Mouse (Mus musculus) liver, embryonic 15.5 days (tissue): ENCODE results near the gene Chmp5. TPM values are rescaled to one million over a fixed set of nuclear protein-coding genes. Genes with fewer than 3 reads are reported as not detected.
A peak's percentile ranks its signal among the peaks of the same experiment; 100 is the strongest.

ENCODE experiments used
- ATAC-seq: fragments of 200-750 bp; cut with Nextera tagmentation; 2 replicates; pipeline ENCODE4 v1.8.0; 2017; ENCODE audit warnings: moderate number of reproducible peaks, mild to moderate bottlenecking, moderate library complexity; ENCODE audit not compliant: insufficient read depth
- H3K27ac ChIP-seq: fragments of 300-500 bp; sonication (generic); replicated peaks from 2 replicates; pipeline ENCODE4 v1.5.1; 2015; ENCODE audit warnings: mild to moderate bottlenecking, inconsistent platforms
- H3K27me3 ChIP-seq: fragments of 300-500 bp; sonication (generic); 2 replicates; pipeline ENCODE4 v1.6.1; 2015; ENCODE audit warnings: mild to moderate bottlenecking, inconsistent platforms
- H3K36me3 ChIP-seq: fragments of 300-500 bp; sonication (generic); replicated peaks from 2 replicates; pipeline ENCODE4 v1.6.1; 2015; ENCODE audit warnings: moderate library complexity, mild to moderate bottlenecking, inconsistent platforms
- H3K4me1 ChIP-seq: fragments of 300-500 bp; sonication (generic); replicated peaks from 2 replicates; pipeline ENCODE4 v1.6.1; 2015; ENCODE audit warnings: inconsistent platforms
- H3K4me2 ChIP-seq: fragments of 300-500 bp; sonication (generic); 2 replicates; pipeline ENCODE4 v1.6.1; 2015; ENCODE audit warnings: moderate library complexity, mild to moderate bottlenecking, inconsistent platforms
- H3K4me3 ChIP-seq: fragments of 300-500 bp; sonication (generic); replicated peaks from 2 replicates; pipeline ENCODE4 v1.5.1; 2015; ENCODE audit warnings: mild to moderate bottlenecking, inconsistent platforms
- H3K9ac ChIP-seq: fragments of 300-500 bp; sonication (generic); 2 replicates; pipeline ENCODE4 v1.6.1; 2015; ENCODE audit warnings: moderate library complexity, mild to moderate bottlenecking, inconsistent platforms
- H3K9me3 ChIP-seq: fragments of 300-500 bp; sonication (generic); replicated peaks from 2 replicates; pipeline ENCODE4 v1.6.1; 2016; ENCODE audit warnings: inconsistent platforms
- WGBS: fragments of 180-500 bp; shearing (Covaris S2); methylation state at CpG from one replicate; pipeline ENCODE4 v1.1.7; 2015; ENCODE audit warnings: mixed read lengths; ENCODE audit not compliant: insufficient replicate concordance; 5-methylcytosine and 5-hydroxymethylcytosine counted together
- polyA plus RNA-seq: library from polyadenylated mRNA; unstranded; fragments of >200 nt; fragmentation: Nextera tagmentation; extraction: Ambion mirVana; gene quantifications from 2 replicates; pipeline ENCODE4 v1.2.1, GENCODE M21; 2015

The Chmp5 gene
- polyA plus RNA-seq, 1 experiment from 2014 or later = 42.4 TPM

- H3K4me1 ChIP-seq = peaks cover 29% of the 10 kb centered on the region
- no peak overlapping the region for H3K27ac ChIP-seq
- no peaks in the 10 kb centered on the region for H3K9me3 ChIP-seq
- WGBS = 86% methylated on average over 10 of the region's 10 CpGs
- H3K36me3 ChIP-seq = peaks cover 66% of the 10 kb centered on the region
- H3K27me3 ChIP-seq = no peaks in the 10 kb centered on the region
- no peak overlapping the region for H3K4me3 ChIP-seq
- H3K9ac ChIP-seq = no peak overlapping the region
- no peak for ATAC-seq
- no peak overlapping the region for H3K4me2 ChIP-seq
Observed at GRCm38 (mm10) chr4:40976651-40977050, 28.4 kb downstream of the Chmp5 start.

DNA sequence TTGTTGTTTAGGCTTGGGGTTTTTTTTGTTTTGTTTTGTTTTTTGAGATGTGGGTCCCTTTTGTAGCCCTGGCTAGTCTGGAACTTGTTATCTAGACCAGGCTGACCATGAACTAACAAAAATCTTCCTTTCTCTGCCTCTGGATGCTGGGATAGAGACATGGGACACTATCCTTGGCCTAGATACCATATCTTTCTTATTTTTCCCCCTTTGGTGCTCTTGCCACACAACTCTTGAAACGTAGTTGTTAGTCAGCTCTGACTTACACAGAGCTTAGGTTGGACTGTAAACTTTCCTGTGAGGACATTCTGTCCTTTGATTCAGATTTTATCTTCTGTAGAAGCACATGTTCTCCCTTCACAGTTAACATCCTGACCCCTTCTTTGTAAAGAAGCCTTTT, 31.2 kb downstream of the Chmp5 start:
- ATAC-seq = no peak
- H3K4me1 ChIP-seq = peaks cover 8% of the 10 kb centered on the region
- H3K9me3 ChIP-seq = no peaks in the 10 kb centered on the region
- H3K36me3 ChIP-seq = peaks cover 84% of the 10 kb centered on the region
- no peak overlapping the region for H3K9ac ChIP-seq
- WGBS = 83% methylated on average over 1 of the region's 1 CpGs
- H3K27ac ChIP-seq = no peak overlapping the region
- H3K4me3 ChIP-seq = no peak overlapping the region
- H3K27me3 ChIP-seq = no peaks in the 10 kb centered on the region
- no peak overlapping the region for H3K4me2 ChIP-seq

DNA sequence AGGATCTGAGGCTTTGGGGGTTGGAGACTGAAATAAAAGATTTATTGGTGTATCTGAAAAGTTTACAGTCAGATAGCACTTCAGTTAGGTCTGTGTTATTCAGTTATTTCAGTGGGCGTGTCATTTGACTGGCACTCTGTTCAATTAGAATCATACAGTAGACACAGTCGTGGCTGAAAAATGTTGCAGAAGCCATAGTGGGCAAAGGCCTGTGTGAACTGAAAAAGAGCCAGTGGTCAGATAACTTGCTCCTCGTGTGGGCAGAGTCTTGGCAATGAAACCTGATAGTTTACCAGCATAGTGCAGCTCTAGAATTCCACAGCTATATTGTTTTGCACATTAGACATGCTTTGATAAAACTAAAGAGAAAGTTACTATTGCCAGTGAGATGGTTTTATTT, 34.3 kb downstream of the Chmp5 start:
- Histone ChIP-seq H3K36me3 (peaks cover 94% of the 10 kb centered on the region), H3K4me2 (no peak overlapping the region), H3K27ac (no peak overlapping the region), H3K4me1 (peaks cover 7% of the 10 kb centered on the region; the same call in 1 of the 2 replicates), H3K9ac (no peak overlapping the region), H3K9me3 (no peaks in the 10 kb centered on the region), H3K4me3 (no peak overlapping the region), H3K27me3 (no peaks in the 10 kb centered on the region)
- 55% methylated on average over 3 of the region's 3 CpGs for WGBS
- no peak for ATAC-seq

GRCm38 (mm10) chr4:40983686-40984085, 35.5 kb downstream of the Chmp5 start:
- no peak for ATAC-seq
- peaks cover 7% of the 10 kb centered on the region; the same call in 1 of the 2 replicates for H3K4me1 ChIP-seq
- no peaks in the 10 kb centered on the region for H3K27me3 ChIP-seq
- H3K9ac ChIP-seq = no peak overlapping the region
- H3K4me3 ChIP-seq = no peak overlapping the region
- no peak overlapping the region for H3K4me2 ChIP-seq
- H3K36me3 ChIP-seq = peaks cover 93% of the 10 kb centered on the region
- no peaks in the 10 kb centered on the region for H3K9me3 ChIP-seq
- H3K27ac ChIP-seq = no peak overlapping the region
- WGBS = 79% methylated on average over 1 of the region's 1 CpGs

- Histone ChIP-seq H3K9me3 (no peaks in the 10 kb centered on the region), H3K27me3 (no peaks in the 10 kb centered on the region)
- WGBS = 76% methylated on average over 6 of the region's 6 CpGs
Observed at GRCm38 (mm10) chr4:40989633-40990032, 41.4 kb downstream of the Chmp5 start.

DNA sequence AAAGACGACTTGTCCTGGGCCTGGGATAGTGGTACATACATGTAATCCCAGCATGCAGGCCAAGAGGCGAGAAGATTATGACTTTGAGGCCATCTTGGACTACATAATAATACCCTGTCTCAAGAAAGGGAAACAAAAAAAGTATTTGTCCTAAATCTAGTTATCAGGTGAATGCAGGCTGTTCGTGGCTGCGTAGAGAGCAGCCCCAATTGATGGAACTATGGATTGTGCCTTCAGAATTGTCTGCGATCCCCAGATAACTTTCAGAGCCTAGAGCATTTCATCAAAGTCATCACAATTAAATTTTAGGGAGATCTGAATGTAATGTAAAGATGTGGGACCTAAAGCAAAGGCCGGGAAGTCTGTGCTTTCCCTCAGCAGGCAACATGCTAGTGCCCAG, 48.1 kb downstream of the Chmp5 start:
- peaks cover 34% of the 10 kb centered on the region for H3K4me1 ChIP-seq
- H3K4me2 ChIP-seq = no peak overlapping the region
- ATAC-seq = peak; percentile 47
- H3K27ac ChIP-seq = 0 out of 2 replicates have a peak overlapping the region, but pooled peaks have one; percentile 53
- no peak overlapping the region for H3K4me3 ChIP-seq
- H3K27me3 ChIP-seq = no peaks in the 10 kb centered on the region
- no peak overlapping the region for H3K9ac ChIP-seq
- peaks cover 98% of the 10 kb centered on the region for H3K36me3 ChIP-seq
- no peaks in the 10 kb centered on the region for H3K9me3 ChIP-seq
- 59% methylated on average over 6 of the region's 6 CpGs for WGBS

More at GRCm38 (mm10) chr4:40989633-40990032, 41.4 kb downstream of the Chmp5 start:
- Histone ChIP-seq H3K4me2 (no peak overlapping the region), H3K4me1 (no peaks in the 10 kb centered on the region), H3K4me3 (no peak overlapping the region), H3K9ac (no peak overlapping the region), H3K36me3 (peaks cover 97% of the 10 kb centered on the region), H3K27ac (no peak overlapping the region)
- ATAC-seq = no peak

DNA sequence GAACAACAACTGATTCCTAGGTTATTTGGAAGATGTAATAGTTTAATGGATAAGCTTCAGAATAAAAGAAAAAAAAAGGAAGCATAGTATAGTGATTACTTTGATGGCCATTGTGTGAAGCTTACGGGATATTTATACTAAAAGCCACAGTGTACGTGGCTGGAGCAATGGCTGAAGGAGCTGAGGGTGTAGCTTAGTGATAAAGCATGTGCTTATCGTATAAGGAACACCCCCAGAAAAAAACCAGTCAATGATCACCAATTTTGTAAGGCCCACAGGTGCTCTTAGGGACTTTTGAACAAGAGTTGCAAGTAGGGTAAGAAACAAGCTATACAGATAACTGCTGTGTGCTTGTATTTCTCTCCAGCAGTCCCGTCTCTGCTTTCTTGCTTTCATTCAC, 49.7 kb downstream of the Chmp5 start:
- no peaks in the 10 kb centered on the region for H3K9me3 ChIP-seq
- no peaks in the 10 kb centered on the region for H3K27me3 ChIP-seq
- 45% methylated on average over 4 of the region's 4 CpGs for WGBS
- peak overlapping the region; percentile 53 for H3K27ac ChIP-seq
- H3K4me2 ChIP-seq = peak overlapping the region; percentile 6; the same call in 1 of the 2 replicates
- peaks cover 96% of the 10 kb centered on the region for H3K36me3 ChIP-seq
- H3K4me3 ChIP-seq = no peak overlapping the region
- H3K9ac ChIP-seq = no peak overlapping the region
- peak; percentile 78 for ATAC-seq
- H3K4me1 ChIP-seq = peaks cover 34% of the 10 kb centered on the region

DNA sequence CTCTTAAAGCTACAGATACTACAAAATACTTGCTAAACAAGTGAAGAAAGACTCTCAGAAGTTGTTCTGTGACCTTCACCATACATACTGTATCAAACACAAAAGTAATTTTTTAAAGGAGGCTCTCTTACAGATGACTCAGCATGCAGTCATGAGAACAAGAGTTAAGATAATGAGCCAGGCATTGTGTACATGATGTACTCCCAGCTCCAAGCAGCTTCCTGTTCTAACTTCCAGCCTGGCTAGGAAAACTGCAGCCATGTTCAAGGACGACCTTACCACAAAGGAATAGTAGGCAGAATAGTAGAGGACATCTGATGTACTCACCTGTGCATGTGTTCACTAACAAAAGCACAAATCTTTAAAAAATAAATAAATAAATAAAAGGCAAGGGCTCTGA, 52.1 kb downstream of the Chmp5 start:
- WGBS = 46% methylated on average over 1 of the region's 1 CpGs
- H3K4me2 ChIP-seq = no peak overlapping the region
- no peaks in the 10 kb centered on the region for H3K27me3 ChIP-seq
- ATAC-seq = no peak
- H3K4me1 ChIP-seq = peaks cover 33% of the 10 kb centered on the region
- H3K4me3 ChIP-seq = no peak overlapping the region
- peaks cover 96% of the 10 kb centered on the region for H3K36me3 ChIP-seq
- H3K9me3 ChIP-seq = no peaks in the 10 kb centered on the region
- H3K27ac ChIP-seq = no peak overlapping the region
- no peak overlapping the region for H3K9ac ChIP-seq

DNA sequence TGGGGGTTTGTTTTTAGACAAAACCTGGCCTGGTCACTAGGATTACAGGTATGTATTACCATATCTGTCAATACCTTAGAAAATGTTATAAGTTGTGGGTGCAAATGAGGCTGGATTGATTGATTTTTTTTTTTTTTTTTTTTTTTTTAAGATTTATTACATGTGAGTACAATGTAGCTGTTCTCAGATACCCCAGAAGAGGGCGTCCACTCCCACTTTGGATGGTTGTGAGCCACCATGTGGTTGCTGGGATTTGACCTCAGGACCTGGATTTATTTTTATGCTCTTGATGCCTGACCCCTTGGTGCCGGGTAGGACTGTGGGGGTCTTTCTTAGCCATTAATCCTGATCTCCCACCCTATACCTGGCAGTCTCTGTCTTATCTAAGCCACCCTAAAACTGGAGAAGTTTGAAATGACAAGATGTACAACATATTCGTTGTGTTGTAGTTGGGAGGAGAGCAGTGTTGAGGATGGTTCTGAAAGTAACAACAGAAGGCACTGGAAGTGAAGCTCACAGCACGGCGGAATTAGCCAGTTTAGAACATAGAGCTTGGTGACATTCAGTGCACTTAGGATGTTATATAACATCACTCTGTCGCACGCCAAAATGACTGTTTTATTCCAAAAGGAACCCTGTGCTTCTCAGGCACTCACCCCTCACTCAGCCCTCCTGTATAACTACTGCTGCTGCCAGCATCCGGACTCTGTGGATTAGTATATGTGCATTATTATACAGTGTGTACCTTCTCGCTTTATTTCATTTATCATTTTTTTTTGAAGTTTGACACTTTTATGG, 52.8 kb downstream of the Chmp5 start:
- H3K9me3 ChIP-seq = no peaks in the 10 kb centered on the region
- no peaks in the 10 kb centered on the region for H3K27me3 ChIP-seq
- H3K4me2 ChIP-seq = no peak overlapping the region
- H3K4me1 ChIP-seq = peaks cover 25% of the 10 kb centered on the region
- WGBS = 83% methylated on average over 9 of the region's 9 CpGs
- no peak overlapping the region for H3K4me3 ChIP-seq
- ATAC-seq = no peak
- peaks cover 92% of the 10 kb centered on the region for H3K36me3 ChIP-seq
- H3K27ac ChIP-seq = no peak overlapping the region
- no peak overlapping the region for H3K9ac ChIP-seq

DNA sequence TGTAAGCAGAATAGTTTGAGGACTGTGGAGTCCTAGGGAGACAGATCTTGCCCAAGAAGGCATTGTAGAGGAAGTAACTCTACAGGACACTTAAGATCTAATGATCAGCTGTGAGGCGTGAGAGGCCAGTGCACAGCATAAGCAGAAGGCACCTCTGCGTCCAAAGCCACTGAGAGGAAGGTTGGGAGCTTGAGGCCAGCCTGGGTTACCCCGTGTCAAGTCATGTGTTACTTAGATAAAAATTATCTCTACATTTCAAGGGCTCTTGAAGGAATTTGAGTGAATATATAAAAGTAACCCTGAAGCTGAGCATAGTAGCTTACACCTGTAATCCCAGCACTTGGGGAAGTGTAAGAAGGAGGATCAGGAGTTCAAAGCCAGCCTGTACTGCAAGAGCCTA, 65.1 kb downstream of the Chmp5 start:
- Histone ChIP-seq H3K27me3 (no peaks in the 10 kb centered on the region), H3K36me3 (peaks cover 82% of the 10 kb centered on the region), H3K4me3 (no peak overlapping the region), H3K27ac (peak overlapping the region; percentile 51; the same call in 1 of the 2 replicates), H3K4me1 (peaks cover 21% of the 10 kb centered on the region), H3K9me3 (no peaks in the 10 kb centered on the region), H3K4me2 (0 out of 2 replicates have a peak overlapping the region, but pooled peaks have one; percentile 11), H3K9ac (no peak overlapping the region)
- WGBS = 29% methylated on average over 3 of the region's 3 CpGs
- ATAC-seq = peak; percentile 77
